Mouse (Mus musculus): ENCODE measurements at regions not wholly inside any gene's neighbourhood (a gene's known extent, or its start where the extent isn't known, plus 50 kb on each side); places are given as distances from the start of the nearest gene placed in this dataset.

DNA sequence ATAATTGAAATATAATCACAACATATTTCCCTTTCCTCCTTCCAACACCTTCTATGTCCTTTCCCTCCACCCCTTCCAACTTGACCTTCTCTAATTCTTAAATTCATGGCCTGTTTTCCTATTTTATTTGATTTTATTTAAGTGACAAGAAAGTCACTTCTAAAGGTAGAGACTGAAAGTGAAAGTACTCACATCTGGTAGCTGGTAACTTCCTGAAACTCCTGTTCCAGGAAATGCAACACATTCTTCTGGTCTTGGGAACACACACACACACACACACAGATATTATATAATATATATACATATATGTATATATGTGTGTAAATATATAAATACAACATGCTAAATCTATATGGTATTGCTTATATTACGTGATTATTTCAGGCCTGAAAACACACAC, 183.2 kb upstream of the Esx1 start:
- peak; percentile 3 for DNase-seq (ENCODE audit: extremely low read depth)
- dilution Hi-C loops (cut with MboI; ENCODE audit: extremely low pct_ligation_motif_present, extremely low pct_unique_long_range_greater_than_20kb, low sequenced_read_pairs) (no loop called here), in situ Hi-C loops (cut with MboI; ENCODE audit: low pct_ligation_motif_present, low pct_unique_long_range_greater_than_20kb, low sequenced_read_pairs) (no loop called here)
- H3K27me3 ChIP-seq (replicated peaks), result no peaks in the 10 kb centered on the region
- H3K4me1 ChIP-seq (ENCODE audit: control insufficient read depth in 1 of 2, insufficient read depth in 2 of 2), result no peaks in the 10 kb centered on the region
- H3K27ac ChIP-seq (ENCODE audit: insufficient read depth, low read depth), result no peak overlapping the region
- H3K9ac ChIP-seq (ENCODE audit: insufficient read depth, low read depth), result no peak overlapping the region
- no peak overlapping the region for H3K4me2 ChIP-seq (ENCODE audit: insufficient read depth, low read depth, poor library complexity, severe bottlenecking)
- TF ChIP-seq RCOR1 (conservative IDR thresholded peaks at IDR 0.05; ENCODE audit: low read depth, low read length) (no peak), ETS1 (conservative IDR thresholded peaks at IDR 0.05; ENCODE audit: low read depth, low read length) (0 out of 2 replicates have a peak, but pooled peaks have one; percentile 22)
- no peaks in the 10 kb centered on the region for H3K36me3 ChIP-seq (replicated peaks in 1 of 2; ENCODE audit: control insufficient read depth in 1 of 2, insufficient read depth in 1 of 2, low read length in 1 of 2)
- H3K9me3 ChIP-seq (replicated peaks; ENCODE audit: low read length), result no peaks in the 10 kb centered on the region
- no peak overlapping the region for H3K4me3 ChIP-seq (replicated peaks in 1 of 3; ENCODE audit: low read depth in 2 of 3, low read length in 2 of 3, poor library complexity in 1 of 3)
- H3K79me2 ChIP-seq (replicated peaks; ENCODE audit: control insufficient read depth, extremely low read depth, insufficient read depth, poor library complexity, severe bottlenecking), result no peaks in the 10 kb centered on the region

DNA sequence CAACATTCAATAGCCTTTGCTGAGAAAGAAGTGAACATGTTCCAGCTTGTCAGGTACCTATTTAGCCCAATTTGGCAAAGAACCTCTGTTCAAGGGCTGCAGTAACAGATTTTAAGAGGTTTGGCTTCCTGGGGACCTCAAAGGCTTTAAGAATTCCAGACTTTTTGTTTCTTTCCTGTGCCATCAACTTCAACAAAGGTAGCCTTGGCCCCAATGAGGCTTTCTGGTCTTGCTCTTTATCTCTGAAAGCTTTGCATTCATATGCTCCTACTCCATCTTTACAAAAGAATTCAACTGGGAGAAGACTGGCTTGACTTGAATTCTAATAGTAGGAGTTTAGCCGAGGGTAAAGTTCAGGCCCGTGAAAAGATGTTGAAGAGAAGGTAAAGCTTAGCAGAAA, 144.1 kb upstream of the Esx1 start:
- DNase-seq (ENCODE audit: extremely low read depth), result no peak
- no peak for TF ChIP-seq ELF1 (IDR thresholded peaks at IDR 0.05; ENCODE audit: low read depth, low read length)
- no peak for TF ChIP-seq KAT2A (IDR thresholded peaks at IDR 0.05; ENCODE audit: insufficient replicate concordance, low read length)
- TF ChIP-seq BHLHE40 (IDR thresholded peaks at IDR 0.05; ENCODE audit: low read depth, low read length), result no peak
- no peak for TF ChIP-seq SIN3A (IDR thresholded peaks at IDR 0.05; ENCODE audit: low read length)
- TF ChIP-seq MYC (IDR thresholded peaks at IDR 0.05; ENCODE audit: low read depth, low read length), result no peak
- TF ChIP-seq MAZ (IDR thresholded peaks at IDR 0.05; ENCODE audit: low read depth, low read length), result no peak
- TF ChIP-seq CHD1 (IDR thresholded peaks at IDR 0.05; ENCODE audit: low read depth, low read length), result no peak
- no peak for TF ChIP-seq USF2 (conservative IDR thresholded peaks at IDR 0.05; ENCODE audit: low read depth, low read length)
- TF ChIP-seq CHD2 (IDR thresholded peaks at IDR 0.05; ENCODE audit: low read length), result no peak
- H3K9me3 ChIP-seq (replicated peaks; ENCODE audit: low read length), result no peaks in the 10 kb centered on the region
- H3K27me3 ChIP-seq (replicated peaks), result no peaks in the 10 kb centered on the region
- H3K9ac ChIP-seq (ENCODE audit: insufficient read depth, low read depth), result no peak overlapping the region
- H3K36me3 ChIP-seq (replicated peaks in 1 of 2; ENCODE audit: control insufficient read depth in 1 of 2, insufficient read depth in 1 of 2, low read length in 1 of 2), result no peaks in the 10 kb centered on the region
- H3K27ac ChIP-seq (ENCODE audit: insufficient read depth, low read depth), result no peak overlapping the region
- H3K4me1 ChIP-seq (ENCODE audit: control insufficient read depth in 1 of 2, insufficient read depth in 2 of 2), result no peaks in the 10 kb centered on the region
- in situ Hi-C loops (cut with MboI; ENCODE audit: low pct_ligation_motif_present, low pct_unique_long_range_greater_than_20kb, low sequenced_read_pairs) (no loop called here), dilution Hi-C loops (cut with MboI; ENCODE audit: extremely low pct_ligation_motif_present, extremely low pct_unique_long_range_greater_than_20kb, low sequenced_read_pairs) (no loop called here)
- H3K79me2 ChIP-seq (replicated peaks; ENCODE audit: control insufficient read depth, extremely low read depth, insufficient read depth, poor library complexity, severe bottlenecking), result no peaks in the 10 kb centered on the region
- no peak overlapping the region for H3K4me3 ChIP-seq (replicated peaks in 1 of 3; ENCODE audit: low read depth in 2 of 3, low read length in 2 of 3, poor library complexity in 1 of 3)
- no peak overlapping the region for H3K4me2 ChIP-seq (ENCODE audit: insufficient read depth, low read depth, poor library complexity, severe bottlenecking)
